Mouse (Mus musculus): ENCODE results near the gene Parvb. TPM values are rescaled to one million over a fixed set of nuclear protein-coding genes. Genes with fewer than 3 reads are reported as not detected.

The Parvb gene
- 2.5 and 2.9 TPM in 2 replicates for polyA plus RNA-seq (2014; fragmentation: Nextera tagmentation; extraction: Ambion mirVana)

GRCm38 (mm10) chr15:84231721-84232561, at the start of gene Parvb:
Parvb (plus strand) TSS chr15:84232043.
- H3K4me1 ChIP-seq (ENCODE audit: control insufficient read depth, insufficient read depth, low read length) = peaks cover 20% of the 10 kb centered on the region
- H3K9ac ChIP-seq (ENCODE audit: low read length) = peak within 1 kb of the TSS; percentile 66
- H3K36me3 ChIP-seq (ENCODE audit: control insufficient read depth, insufficient read depth, low read length) = no peaks in the 10 kb centered on the region
- peak within 1 kb of the TSS; percentile 96 for H3K4me2 ChIP-seq (ENCODE audit: low read length)
- H3K27ac ChIP-seq (ENCODE audit: low read depth, low read length) = peak within 1 kb of the TSS; percentile 77
- under 1% methylated on average over 45 of the region's 53 CpGs for WGBS
- no peaks in the 10 kb centered on the region for H3K27me3 ChIP-seq (replicated peaks; ENCODE audit: control insufficient read depth, insufficient read depth, low read length)
- ATAC-seq (peak; percentile 68), DNase-seq (ENCODE audit: low spot score) (peak; percentile 70)
- no peaks in the 10 kb centered on the region for H3K9me3 ChIP-seq (replicated peaks; ENCODE audit: control insufficient read depth, low read length)
- H3K4me3 ChIP-seq (ENCODE audit: low read depth, low read length) = peak within 1 kb of the TSS; percentile 41

DNA sequence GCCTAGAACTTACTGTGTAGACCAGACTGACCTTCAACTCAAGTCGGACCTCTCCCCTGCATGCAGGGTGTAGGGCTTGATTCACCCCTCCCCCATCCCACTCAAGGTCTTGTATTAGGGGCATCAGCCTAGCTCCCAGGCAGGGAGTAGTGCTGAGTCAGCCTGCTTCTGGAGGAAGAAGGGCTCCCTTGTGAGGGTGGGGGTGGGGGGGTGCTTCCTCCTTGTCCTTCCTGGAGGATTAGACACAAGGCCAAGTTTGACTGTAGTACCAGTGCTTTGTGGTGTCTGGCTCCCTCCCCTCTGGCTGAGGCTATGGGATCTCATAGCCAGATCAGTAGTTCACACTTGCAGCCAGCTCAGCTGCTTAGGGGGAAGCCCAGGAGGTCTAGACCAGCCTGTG, 47.9 kb upstream of the Parvb start:
- 57% methylated on average over 1 of the region's 1 CpGs for WGBS
- H3K36me3 ChIP-seq (ENCODE audit: control insufficient read depth, insufficient read depth, low read length) = no peaks in the 10 kb centered on the region

GRCm38 (mm10) chr15:84186196-84186595, 45.6 kb upstream of the Parvb start:
- no peak for DNase-seq (ENCODE audit: low spot score)
- Histone ChIP-seq H3K9ac (ENCODE audit: low read length) (no peak overlapping the region), H3K4me3 (ENCODE audit: low read depth, low read length) (no peak overlapping the region), H3K36me3 (ENCODE audit: control insufficient read depth, insufficient read depth, low read length) (no peaks in the 10 kb centered on the region), H3K4me2 (ENCODE audit: low read length) (no peak overlapping the region), H3K27me3 (replicated peaks; ENCODE audit: control insufficient read depth, insufficient read depth, low read length) (no peaks in the 10 kb centered on the region), H3K9me3 (replicated peaks; ENCODE audit: control insufficient read depth, low read length) (no peaks in the 10 kb centered on the region), H3K27ac (ENCODE audit: low read depth, low read length) (no peak overlapping the region), H3K4me1 (ENCODE audit: control insufficient read depth, insufficient read depth, low read length) (no peaks in the 10 kb centered on the region)
- ATAC-seq = no peak
- 57% methylated on average over 4 of the region's 4 CpGs for WGBS

More for the DNA sequence above, 47.9 kb upstream of the Parvb start:
- no peak for DNase-seq (ENCODE audit: low spot score)
- H3K4me3 ChIP-seq (ENCODE audit: low read depth, low read length) = no peak overlapping the region
- no peak overlapping the region for H3K27ac ChIP-seq (ENCODE audit: low read depth, low read length)
- no peak overlapping the region for H3K4me2 ChIP-seq (ENCODE audit: low read length)
- no peaks in the 10 kb centered on the region for H3K9me3 ChIP-seq (replicated peaks; ENCODE audit: control insufficient read depth, low read length)
- no peak for ATAC-seq
- no peaks in the 10 kb centered on the region for H3K4me1 ChIP-seq (ENCODE audit: control insufficient read depth, insufficient read depth, low read length)
- H3K27me3 ChIP-seq (replicated peaks; ENCODE audit: control insufficient read depth, insufficient read depth, low read length) = no peaks in the 10 kb centered on the region
- no peak overlapping the region for H3K9ac ChIP-seq (ENCODE audit: low read length)

DNA sequence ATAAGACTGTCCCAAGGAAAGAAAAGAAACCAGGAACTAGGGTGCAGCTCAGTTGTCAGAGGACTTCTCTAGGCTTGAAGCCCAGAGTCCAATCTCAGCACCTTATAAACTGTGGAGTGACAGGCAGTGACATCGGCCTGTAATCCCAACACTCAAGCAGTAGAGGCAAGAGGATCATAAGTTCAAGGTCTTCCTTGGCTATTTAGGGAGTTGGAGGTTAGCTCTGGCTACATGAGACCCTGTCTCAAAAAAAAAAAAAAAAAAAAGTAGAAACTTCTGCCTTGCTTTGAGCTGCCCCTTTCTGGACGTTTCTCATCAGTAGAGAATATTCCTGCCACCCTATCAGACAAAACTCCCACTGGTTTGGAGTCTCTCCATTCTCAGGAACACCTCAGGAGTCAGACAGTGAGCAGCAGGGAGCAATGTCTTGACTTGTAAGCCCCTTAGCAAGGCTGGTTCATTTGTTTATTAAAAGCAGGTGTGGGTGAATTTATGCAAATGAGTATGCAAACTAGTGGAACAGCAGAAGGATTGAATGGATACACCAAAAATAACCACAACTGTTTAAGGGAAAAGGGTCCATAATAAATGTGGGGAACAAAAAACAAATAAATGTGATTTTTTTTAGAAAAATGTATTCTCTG, 42.8 kb upstream of the Parvb start:
- Histone ChIP-seq H3K9me3 (replicated peaks; ENCODE audit: control insufficient read depth, low read length) (no peaks in the 10 kb centered on the region), H3K4me3 (ENCODE audit: low read depth, low read length) (no peak overlapping the region), H3K4me2 (ENCODE audit: low read length) (no peak overlapping the region), H3K27ac (ENCODE audit: low read depth, low read length) (no peak overlapping the region), H3K4me1 (ENCODE audit: control insufficient read depth, insufficient read depth, low read length) (0 out of 2 replicates have a peak, but pooled peaks cover 4% of the 10 kb centered on the region), H3K27me3 (replicated peaks; ENCODE audit: control insufficient read depth, insufficient read depth, low read length) (no peaks in the 10 kb centered on the region), H3K36me3 (ENCODE audit: control insufficient read depth, insufficient read depth, low read length) (no peaks in the 10 kb centered on the region), H3K9ac (ENCODE audit: low read length) (no peak overlapping the region)
- no peak for ATAC-seq
- no peak for DNase-seq (ENCODE audit: low spot score)
- 63% methylated on average over 2 of the region's 2 CpGs for WGBS

DNA sequence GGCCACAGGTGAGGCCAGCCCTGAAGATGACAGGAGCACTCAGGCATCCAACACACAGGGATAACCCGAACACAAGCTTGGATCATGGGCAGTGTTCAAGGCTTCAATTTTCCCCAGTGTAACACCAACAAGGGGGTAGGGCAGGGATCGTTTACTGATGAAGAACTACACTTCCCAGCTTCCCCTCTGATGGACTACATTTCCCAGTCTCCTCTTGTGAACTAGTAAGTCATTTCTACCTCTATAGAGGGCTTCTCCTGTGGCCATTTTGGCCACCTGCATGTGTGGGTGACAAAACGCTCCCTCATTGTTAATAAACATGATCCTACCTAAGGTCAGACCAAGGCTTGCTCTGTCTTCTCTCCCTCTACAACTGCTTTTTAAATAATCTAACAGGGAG, 42.0 kb upstream of the Parvb start:
- Histone ChIP-seq H3K36me3 (ENCODE audit: control insufficient read depth, insufficient read depth, low read length) (no peaks in the 10 kb centered on the region), H3K27me3 (replicated peaks; ENCODE audit: control insufficient read depth, insufficient read depth, low read length) (no peaks in the 10 kb centered on the region)

GRCm38 (mm10) chr15:84191724-84192057, 40.2 kb upstream of the Parvb start:
- peak overlapping the region; percentile 82 for H3K9ac ChIP-seq (ENCODE audit: low read length)
- H3K36me3 ChIP-seq (ENCODE audit: control insufficient read depth, insufficient read depth, low read length) = peaks cover 12% of the 10 kb centered on the region
- peak overlapping the region; percentile 92 for H3K4me3 ChIP-seq (ENCODE audit: low read depth, low read length)
- peak overlapping the region; percentile 76 for H3K4me2 ChIP-seq (ENCODE audit: low read length)
- whole genome bisulfite sequencing = 1% methylated on average over 9 of the region's 9 CpGs
- peak overlapping the region; percentile 82 for H3K27ac ChIP-seq (ENCODE audit: low read depth, low read length)
- ATAC-seq (peak; percentile 62), DNase-seq (ENCODE audit: low spot score) (no peak)
- H3K27me3 ChIP-seq (replicated peaks; ENCODE audit: control insufficient read depth, insufficient read depth, low read length) = no peaks in the 10 kb centered on the region
- no peaks in the 10 kb centered on the region for H3K9me3 ChIP-seq (replicated peaks; ENCODE audit: control insufficient read depth, low read length)
- 0 out of 2 replicates have a peak, but pooled peaks cover 4% of the 10 kb centered on the region for H3K4me1 ChIP-seq (ENCODE audit: control insufficient read depth, insufficient read depth, low read length)

More for the DNA sequence above, 42.0 kb upstream of the Parvb start:
- DNase-seq (ENCODE audit: low spot score) (peak; percentile 69), ATAC-seq (no peak)
- Histone ChIP-seq H3K27ac (ENCODE audit: low read depth, low read length) (no peak overlapping the region), H3K4me2 (ENCODE audit: low read length) (no peak overlapping the region), H3K4me1 (ENCODE audit: control insufficient read depth, insufficient read depth, low read length) (0 out of 2 replicates have a peak, but pooled peaks cover 4% of the 10 kb centered on the region), H3K9ac (ENCODE audit: low read length) (no peak overlapping the region), H3K9me3 (replicated peaks; ENCODE audit: control insufficient read depth, low read length) (no peaks in the 10 kb centered on the region), H3K4me3 (ENCODE audit: low read depth, low read length) (no peak overlapping the region)
- WGBS = 50% methylated on average over 3 of the region's 3 CpGs

- peak within 1 kb of the TSS; percentile 82 for H3K27ac ChIP-seq (ENCODE audit: low read depth, low read length)
- DNase-seq (ENCODE audit: low spot score) (peak; percentile 98), ATAC-seq (peak; percentile 100)
- H3K4me1 ChIP-seq (ENCODE audit: control insufficient read depth, insufficient read depth, low read length) = 0 out of 2 replicates have a peak, but pooled peaks cover 4% of the 10 kb centered on the region
- peak within 1 kb of the TSS; percentile 76 for H3K4me2 ChIP-seq (ENCODE audit: low read length)
- peaks cover 17% of the 10 kb centered on the region for H3K36me3 ChIP-seq (ENCODE audit: control insufficient read depth, insufficient read depth, low read length)
- peak within 1 kb of the TSS; percentile 82 for H3K9ac ChIP-seq (ENCODE audit: low read length)
- H3K4me3 ChIP-seq (ENCODE audit: low read depth, low read length) = peak within 1 kb of the TSS; percentile 92
- H3K9me3 ChIP-seq (replicated peaks; ENCODE audit: control insufficient read depth, low read length) = no peaks in the 10 kb centered on the region
- WGBS = 3% methylated on average over 48 of the region's 48 CpGs
- no peaks in the 10 kb centered on the region for H3K27me3 ChIP-seq (replicated peaks; ENCODE audit: control insufficient read depth, insufficient read depth, low read length)
Measured at GRCm38 (mm10) chr15:84192058-84192791, 39.6 kb upstream of the Parvb start, which contains the start of gene Samm50. Samm50 (plus strand) TSS chr15:84192241.

DNA sequence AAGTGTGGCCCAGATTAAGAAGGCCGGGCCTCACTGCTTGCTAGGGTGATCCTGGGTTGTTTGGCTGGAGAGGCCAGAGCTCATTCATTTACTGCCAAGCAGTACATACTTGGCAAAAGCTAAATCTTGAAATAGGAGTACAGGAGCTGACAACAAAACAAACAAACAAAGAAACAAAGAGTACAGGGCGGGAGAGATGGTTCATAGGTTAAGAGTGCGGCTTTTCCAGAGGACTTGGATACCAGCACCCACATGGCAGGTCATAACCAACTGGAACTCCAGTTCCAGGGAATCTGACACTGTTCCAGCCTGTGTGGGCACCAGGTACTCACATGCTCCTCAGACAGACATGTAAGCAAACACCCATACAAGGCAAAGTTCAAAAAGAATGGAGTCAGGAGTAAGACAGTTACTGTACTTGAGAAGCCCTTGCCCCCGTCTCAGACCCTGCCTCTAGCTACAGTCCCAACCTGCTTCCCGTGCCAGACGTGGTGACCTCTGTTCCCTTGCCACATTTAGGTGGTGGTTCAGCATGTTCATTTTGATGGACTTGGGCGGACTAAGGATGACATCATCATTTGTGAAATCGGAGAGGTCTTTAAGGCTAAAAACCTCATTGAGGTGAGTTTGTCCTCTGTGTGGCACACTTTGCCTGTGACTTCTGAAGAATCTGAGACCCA, 35.2 kb upstream of the Parvb start:
- DNase-seq (ENCODE audit: low spot score) = no peak
- ATAC-seq = no peak
- 0 out of 2 replicates have a peak, but pooled peaks cover 4% of the 10 kb centered on the region for H3K4me1 ChIP-seq (ENCODE audit: control insufficient read depth, insufficient read depth, low read length)
- no peaks in the 10 kb centered on the region for H3K27me3 ChIP-seq (replicated peaks; ENCODE audit: control insufficient read depth, insufficient read depth, low read length)
- no peak overlapping the region for H3K9ac ChIP-seq (ENCODE audit: low read length)
- H3K4me2 ChIP-seq (ENCODE audit: low read length) = no peak overlapping the region
- WGBS = 85% methylated on average over 8 of the region's 8 CpGs
- no peak overlapping the region for H3K27ac ChIP-seq (ENCODE audit: low read depth, low read length)
- no peaks in the 10 kb centered on the region for H3K9me3 ChIP-seq (replicated peaks; ENCODE audit: control insufficient read depth, low read length)
- H3K4me3 ChIP-seq (ENCODE audit: low read depth, low read length) = no peak overlapping the region
- peaks cover 61% of the 10 kb centered on the region for H3K36me3 ChIP-seq (ENCODE audit: control insufficient read depth, insufficient read depth, low read length)

Data from forebrain, embryonic 14.5 days (tissue).